Mouse (Mus musculus): ENCODE data around the gene Parl.

GRCm38 (mm10) chr16:20238646-20239045, 63.5 kb downstream of the Parl start:
- TF ChIP-seq CTCF (conservative IDR thresholded peaks at IDR 0.05; ENCODE audit: insufficient read depth, insufficient read length, low read depth, low read length) (no peak), POLR2A (IDR thresholded peaks at IDR 0.05; ENCODE audit: low read depth, low read length) (no peak)

Data from kidney, adult 2 months (tissue).